Mouse (Mus musculus) spleen, adult 2 months (tissue): ENCODE data around the gene Gm11569.
"Not testable (repeated sequence)": the region's sequence is repeated elsewhere in the genome, so short reads cannot be mapped to it uniquely, and the experiment has no call there.

ENCODE experiments used
- CTCF ChIP-seq: fragments of 200-500 bp; IDR thresholded peaks from 2 replicates; pipeline ENCODE4 v1.5.1; 2011; ENCODE audit warnings: mild to moderate bottlenecking, inconsistent platforms; ENCODE audit not compliant: insufficient read depth, insufficient read length, insufficient replicate concordance; ENCODE audit errors: extremely low read depth
- POLR2A ChIP-seq: fragments of 200-500 bp; IDR thresholded peaks from 2 replicates; pipeline ENCODE4 v1.6.1; 2011; ENCODE audit warnings: low read depth, low read length, inconsistent platforms

DNA sequence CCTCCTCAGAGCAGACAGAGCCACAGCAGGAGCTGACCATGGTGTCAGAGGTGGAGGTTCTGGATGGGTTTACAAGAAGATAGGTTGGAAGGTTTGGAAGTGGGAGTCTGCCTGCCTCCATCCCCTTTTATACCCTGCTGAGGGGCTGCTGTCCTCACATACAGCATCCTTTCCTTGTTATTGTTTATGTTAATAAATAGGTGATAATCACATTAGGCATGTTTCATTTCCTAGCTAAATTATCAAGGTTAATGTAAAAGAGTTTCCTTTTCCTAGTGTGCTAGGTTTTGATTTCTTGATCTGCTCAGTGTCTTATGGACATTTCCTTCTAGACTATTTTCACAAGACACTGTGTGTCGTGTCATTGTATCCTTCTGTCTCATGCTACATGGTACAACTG, at the start of gene Gm11569:
- TF ChIP-seq POLR2A, CTCF: not testable (repeated sequence)
